Mouse (Mus musculus) T-helper 1 cell (primary cell): ENCODE data around the gene Adamts3.

Source experiments
- in situ Hi-C: fragments of 300-600 bp; cut with MboI, MseI; formaldehyde crosslinking; loops from one replicate; pipeline ENCODE4 v1.15.1; 2025; ENCODE audit warnings: high pct_unique_total_duplicates

The Adamts3 gene

DNA sequence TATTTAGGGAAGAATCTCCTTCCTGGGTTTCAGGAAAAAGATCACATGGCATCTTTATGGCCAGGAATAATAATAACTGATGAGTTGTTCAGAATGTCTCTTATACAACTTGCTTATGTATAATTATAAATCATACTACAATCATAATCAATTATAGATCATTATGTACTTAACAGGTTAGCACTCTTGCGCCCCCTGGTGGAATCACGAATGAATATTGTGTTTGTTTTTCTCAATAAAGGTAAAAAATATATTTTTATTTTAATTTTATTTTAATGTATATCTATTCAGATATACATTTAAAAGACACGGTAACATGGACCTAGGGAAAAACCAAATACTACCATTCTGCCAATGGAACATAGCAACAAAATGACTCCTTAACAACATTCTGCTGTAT lies 63.6 kb downstream of the Adamts3 start:
- in situ Hi-C loops = no loop called here

DNA sequence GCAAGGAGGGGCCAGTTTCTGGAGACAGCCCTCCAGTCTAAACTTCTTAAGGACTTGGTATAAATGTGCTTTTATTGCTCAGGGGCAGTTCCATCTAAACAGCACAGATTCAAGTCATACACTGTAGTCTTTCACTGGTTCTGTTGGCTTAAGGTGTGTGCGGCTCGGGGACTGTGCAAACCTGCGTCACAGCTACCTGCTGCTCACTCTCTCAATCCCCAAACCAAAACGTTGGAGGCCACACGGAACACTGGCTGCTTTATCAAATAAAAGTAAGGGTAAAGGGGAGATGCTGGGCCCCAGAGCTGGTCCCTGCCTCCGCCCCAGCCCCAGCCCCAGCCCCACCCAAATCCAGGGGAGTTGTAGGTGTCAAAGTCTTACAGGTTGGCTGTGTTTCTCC lies 66.5 kb downstream of the Adamts3 start:
- in situ Hi-C loops = no loop called here

DNA sequence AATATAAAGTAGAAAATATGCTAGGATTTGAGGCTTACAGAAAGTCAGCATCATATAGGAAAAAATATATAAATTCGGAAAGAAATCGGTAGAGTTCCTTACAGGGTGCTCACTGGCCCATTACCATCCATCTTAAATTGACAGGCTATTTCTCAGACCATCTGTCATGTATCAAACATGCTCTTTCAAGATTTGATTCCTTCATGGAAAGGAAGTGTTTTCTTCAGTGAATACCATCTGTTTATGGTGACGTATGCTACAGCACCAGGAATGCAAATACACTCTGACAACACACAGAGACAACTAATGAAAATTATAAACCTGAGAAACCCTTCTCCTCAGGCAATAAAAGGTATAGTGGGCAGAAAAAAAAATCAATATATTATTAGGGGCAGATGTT lies 68.6 kb downstream of the Adamts3 start:
- in situ Hi-C loops = no loop called here

DNA sequence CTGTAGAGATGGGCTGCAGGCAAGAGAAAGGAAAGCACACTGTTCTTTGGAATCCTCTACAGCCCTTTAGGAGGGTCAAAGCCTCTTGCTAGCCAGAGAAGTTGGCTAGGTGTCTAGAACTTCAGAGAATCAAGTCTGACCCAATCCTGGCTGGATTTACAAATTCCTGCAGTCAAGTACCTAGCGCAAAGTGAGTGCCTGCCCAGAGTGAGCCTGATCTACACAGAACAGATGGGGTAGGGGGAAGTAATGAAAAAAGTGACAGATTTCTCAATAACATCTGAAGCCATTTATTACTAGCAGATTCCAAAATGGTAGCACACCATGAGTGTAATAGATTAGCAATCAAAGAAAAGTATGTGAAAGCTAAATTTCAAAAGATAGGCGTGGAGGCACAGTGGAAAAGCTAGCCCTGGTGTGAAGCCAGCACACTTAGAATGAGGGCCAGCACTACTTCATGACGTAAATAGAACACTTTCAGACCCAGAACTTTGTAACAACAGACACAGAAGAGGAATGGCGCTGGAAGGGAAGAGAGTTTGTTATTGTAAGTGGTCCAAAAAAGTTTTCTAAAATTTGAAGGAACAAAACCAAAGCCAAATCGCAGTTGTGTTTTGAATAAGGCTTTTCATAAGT lies 82.8 kb downstream of the Adamts3 start:
- in situ Hi-C loops = no loop called here

DNA sequence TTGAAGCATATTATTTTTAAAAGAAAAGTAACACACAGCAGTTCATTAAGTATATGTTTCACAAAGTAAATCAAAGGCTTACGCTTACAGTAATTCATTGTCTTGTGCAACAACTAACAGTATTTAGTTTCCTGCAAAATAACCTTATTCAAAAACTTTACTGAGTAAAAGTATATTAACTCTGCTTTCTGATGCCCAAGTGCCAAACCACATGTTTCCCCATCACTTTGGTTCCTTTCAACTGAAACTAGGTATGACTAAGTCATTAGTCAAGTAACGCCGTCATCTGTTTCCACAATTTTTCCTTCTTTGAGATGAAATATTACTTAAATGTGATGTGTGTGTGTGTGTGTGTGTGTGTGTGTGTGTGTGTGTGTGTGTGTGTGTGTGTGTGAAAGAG lies 89.4 kb downstream of the Adamts3 start:
- in situ Hi-C loops = no loop called here

DNA sequence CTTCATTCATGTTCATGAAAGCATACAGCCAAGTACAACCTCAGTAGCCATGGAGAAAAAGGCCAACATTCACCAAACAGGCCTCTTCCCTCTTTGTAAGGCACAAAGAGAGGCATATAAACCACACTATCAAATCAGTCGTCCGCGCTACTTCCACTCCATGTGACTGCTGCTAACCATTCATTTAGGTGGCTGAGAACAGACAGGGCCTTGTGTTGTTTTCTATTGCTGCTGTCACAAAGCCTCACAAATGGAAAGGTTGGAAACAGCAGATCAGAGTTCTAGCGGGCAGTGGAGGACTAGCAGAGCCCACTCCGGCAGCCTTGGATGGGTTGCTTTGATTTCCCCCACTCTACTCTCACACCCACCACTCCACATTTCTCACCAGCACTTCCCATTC lies 98.5 kb downstream of the Adamts3 start:
- in situ Hi-C loops = no loop called here

DNA sequence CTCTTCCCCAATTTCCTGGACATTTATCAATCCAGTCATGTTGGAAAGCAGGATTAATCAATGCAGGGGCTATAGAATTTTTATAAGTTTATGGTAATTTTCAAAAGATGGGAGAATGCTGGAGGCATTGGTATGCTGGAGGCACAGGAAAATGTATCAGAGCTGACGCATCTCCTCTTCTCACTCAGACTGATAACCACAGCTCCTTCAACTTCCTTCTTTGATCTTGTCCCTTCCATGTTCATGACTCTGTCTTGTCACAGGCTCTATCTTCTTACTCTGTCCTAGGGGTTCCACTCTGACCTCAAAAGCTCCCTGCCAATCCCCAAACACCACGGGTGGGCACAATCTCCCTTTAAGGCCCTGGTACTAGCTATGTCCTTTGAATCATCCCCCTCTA lies 103.3 kb downstream of the Adamts3 start:
- in situ Hi-C loops = no loop called here

DNA sequence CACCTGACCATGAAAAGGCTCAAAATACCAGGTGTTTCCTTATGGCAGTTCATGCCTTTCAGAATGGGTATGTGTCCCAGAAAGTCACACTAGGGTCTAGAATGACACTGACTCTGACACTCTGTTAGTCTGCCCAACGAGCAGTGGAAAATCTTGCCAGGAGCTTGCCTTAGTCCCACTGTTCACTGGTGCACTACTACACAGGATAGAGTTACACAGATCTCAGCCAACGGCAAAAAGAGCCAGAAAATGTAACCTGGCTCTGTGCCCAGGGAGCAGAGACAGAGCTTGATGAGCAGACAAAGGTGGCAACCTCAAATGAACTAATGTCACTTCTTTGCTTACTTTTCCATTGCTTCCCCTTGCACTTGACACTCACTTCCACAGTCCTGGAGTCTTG lies 104.5 kb downstream of the Adamts3 start:
- in situ Hi-C loops = no loop called here

DNA sequence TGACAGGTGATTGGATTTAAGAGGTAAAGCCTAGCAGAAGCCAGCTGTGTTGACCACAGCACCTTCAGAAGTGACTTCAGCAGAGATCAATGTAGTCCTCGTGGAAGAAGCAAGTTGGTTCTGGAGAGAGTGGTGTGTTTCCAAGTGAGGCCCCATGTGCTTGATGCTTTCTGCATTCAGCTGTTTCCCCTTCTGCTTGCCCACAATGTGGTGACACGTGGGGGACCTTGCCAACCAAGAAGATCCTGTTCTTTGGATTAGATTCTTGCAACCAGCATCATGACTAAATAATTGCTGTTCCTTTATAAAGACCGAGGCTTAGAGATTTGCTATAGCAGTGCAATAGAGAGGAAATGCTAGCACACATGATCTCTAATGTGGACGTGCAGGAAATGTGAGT lies 105.7 kb downstream of the Adamts3 start:
- in situ Hi-C loops = no loop called here

DNA sequence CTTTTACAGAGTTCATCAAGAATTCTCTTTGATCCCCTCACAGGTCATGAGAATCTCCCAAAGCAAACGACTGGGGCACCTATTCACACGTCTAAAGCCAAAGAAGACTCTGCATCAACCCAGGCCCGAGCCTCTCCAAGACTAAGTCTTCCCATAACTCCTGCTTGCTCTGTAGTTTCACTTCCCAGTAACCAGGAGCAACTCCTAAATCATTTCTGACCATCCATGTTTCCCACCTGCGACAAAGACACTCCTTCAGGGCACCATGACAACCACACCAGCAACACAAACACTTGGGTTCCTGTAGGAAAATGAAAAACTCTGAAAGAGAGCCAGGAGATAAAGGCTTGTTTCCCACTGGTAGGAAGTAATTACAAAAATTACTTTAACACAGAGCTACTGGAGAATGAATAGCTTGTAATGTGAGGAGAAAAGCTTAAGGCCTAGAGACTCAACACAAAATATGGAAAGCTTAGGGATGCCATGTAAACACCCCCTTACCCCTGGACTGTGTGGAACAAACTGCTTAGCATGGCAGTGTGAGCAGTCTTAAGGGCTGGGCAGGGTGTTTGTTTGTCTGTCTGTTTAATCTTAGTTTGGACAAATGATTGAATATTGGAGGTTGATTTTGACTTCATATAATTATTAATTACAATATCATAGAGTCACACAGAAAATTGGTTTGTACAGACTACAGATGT lies 112.3 kb downstream of the Adamts3 start:
- in situ Hi-C loops = no loop called here

DNA sequence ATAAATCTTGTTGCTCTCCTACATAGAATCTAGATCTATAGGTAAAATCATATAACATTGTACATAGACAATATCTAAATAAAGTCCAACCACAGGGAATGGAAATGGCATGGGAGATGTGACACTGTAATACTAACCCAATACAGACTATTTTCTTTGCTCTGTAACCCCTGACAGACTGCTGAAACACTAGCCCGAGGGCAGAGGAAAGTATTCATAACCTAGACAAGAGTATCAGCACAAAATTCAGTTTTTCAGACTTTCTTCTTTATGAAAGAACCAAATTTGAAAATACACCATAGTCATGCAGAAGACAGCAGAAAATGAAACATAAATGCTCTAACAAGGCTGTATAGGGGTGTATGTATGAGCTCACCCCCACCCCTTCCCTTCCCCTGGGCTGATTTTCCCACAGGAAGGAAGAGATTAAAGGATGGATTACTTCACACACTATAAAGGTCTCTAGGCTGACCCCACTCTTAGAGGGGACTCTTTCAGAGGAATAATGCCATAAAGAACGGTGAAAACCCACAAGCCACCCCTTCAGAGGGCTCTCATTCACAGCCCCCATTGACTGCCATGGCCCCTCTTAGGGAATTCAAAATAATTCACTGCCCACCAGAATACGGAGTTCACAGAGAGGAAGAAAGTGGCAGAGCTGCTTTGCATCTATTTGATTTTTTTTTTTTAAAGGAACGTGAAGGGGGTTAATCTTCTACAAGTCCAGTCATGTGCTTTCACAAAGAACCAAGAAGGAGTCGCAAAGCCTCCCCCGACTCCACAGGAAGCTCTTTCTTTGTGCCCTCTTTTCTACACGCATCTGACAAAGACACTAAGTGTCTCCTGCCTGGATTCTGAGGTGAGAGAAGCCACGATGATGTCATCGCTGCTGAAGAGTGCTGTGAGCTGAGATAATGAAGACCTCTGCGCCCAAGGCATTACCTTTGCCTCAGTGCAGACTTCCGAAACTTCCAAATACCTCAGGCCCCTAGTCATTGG lies 119.6 kb downstream of the Adamts3 start:
- in situ Hi-C loops = no loop called here

DNA sequence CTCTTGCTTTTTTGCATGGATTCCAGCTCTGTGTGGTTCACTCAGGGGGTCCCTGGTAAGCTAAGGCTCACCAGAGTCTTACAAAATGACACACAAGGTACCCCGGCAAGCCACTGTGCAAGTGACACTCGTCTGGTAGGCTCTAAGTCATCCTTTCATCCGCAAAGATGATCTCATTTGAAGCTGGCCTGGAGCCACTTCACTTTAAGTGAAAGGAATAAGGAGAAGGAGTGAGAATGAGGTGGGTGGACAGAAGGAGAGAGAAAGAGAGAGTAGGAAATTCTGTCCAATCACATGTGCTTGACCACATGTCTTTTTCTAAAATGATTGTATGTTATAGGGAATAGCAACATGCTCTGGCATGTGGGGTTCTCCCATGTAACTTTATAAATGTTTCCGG lies 122.8 kb downstream of the Adamts3 start:
- in situ Hi-C loops = no loop called here

DNA sequence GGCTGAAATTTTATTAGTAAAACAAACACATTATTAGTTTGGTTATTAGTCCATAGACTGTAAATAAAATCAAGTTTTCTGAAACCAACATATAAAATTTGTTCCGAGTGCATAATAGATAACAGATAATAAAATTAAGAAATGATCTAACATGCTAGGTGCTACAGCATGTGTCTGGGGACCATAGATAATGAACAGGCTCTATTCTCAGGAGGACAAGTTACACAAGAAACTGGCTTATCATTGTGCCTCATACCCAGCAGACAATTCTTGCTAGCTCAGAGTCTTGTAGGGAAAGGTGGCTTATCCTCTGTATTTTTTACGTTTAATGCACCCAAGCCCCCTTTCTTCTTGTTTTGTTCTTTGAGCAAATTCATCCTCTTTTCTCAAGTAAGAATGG lies 131.3 kb downstream of the Adamts3 start:
- in situ Hi-C loops = no loop called here

DNA sequence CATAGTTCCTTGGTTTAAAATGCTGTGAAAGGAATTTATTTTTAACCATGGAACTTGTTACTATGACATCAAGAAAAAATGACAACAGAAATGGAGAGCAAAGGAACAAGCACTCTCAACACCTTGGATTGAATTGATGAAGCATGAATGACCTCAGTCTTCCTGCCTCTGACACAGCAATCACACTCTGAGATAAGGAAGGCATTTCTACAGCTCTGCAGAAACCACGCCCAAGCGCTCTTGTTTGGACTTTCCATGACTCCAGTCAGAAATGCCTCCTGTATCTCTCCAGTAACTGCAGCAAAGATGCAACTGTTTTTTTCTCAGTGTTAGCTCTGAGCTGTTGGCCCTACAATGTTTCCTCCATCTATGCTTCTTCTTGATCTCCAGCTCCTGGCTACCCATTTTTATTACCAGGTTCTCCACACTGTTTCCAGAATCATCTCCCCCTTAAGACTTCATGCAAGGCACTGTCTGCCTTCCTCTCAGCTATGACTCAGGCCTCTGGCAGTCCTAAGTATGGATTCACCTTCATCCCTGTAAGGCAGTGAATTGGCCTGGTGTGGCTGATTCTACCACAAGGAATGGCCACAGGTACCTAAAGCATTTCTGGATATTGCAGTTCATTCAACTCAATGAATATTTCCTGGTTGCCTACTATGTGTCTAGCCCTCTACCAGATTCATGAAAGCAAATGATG lies 134.8 kb downstream of the Adamts3 start:
- in situ Hi-C loops = no loop called here

DNA sequence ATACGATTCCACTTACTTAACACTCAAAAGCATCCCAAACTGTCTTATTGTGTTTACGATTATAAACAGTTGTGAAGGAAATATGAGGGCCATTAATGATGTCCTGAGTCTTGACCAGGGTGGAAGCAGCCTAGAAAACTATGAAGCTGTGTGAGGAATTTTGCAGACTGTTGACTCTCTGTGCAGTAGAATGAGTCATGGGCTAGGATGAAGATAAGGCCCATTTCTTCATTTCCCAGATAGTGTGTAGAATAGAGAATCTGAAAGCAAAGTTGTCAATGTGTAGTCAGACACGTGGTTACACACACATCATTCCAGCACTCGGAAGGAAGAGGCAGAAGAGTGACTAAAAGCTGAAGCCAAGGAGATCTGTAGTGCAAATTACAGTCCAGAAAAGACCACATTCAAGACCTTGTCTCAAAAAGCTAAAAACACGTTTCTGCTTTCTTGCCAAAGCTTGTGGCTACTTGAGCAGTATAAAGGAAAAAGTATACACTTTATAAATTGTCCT lies 135.9 kb downstream of the Adamts3 start:
- in situ Hi-C loops = no loop called here

DNA sequence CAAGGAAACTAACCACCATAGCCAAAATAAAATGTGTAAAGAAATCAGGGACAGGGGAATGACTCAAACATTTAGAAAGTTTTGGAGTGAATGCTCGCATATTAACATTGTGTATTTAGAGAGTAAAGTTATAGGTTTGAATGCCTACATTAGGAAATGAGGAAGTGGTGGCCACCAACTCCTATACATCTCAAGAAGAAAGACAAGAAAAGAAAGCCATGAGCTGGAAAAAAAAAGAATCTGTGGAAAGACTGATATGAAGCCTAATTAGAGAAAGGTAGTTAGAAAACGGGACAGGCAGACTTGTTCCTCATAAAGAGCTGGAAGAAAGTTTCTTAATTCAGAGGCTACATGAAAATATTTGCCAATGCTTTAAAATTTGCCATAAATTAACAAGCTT lies 138.0 kb downstream of the Adamts3 start:
- in situ Hi-C loops = no loop called here

DNA sequence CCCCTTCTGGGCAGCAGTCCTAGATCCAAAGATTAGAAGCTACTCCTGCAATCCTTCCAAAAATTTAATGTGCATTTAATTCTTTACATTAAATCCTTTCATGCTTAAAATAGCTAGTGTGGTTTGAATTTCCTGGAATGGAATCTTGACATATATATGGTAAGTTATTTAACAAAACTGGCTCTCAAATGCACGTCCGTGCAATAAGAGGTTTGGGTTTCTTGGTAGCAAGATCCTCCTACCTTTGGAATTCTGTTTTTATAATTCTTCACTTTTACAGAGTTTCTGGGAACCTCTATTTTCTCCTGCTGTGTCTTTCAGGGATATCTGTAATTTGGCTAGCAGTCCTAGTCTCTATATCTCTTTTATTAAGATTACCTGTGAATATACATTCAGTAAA lies 148.4 kb downstream of the Adamts3 start:
- in situ Hi-C loops = no loop called here

DNA sequence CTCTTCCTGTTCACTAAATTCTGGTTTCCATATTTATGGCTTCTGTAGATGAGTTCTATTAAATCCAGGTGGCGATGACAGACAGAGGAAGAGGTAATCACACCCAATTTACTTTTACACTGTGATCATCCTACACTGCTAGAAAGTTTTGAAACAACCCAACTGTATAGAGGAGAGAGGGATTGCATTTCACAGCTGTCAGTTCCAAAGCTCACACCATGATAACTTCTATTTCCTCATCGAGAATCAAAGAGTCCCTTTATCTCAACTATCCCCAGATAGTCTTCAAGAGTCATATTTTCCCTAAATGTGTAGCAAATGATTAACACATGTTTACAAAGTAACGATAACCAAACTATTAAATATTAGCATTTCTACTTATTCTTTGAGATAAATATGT lies 152.7 kb downstream of the Adamts3 start:
- in situ Hi-C loops = no loop called here

DNA sequence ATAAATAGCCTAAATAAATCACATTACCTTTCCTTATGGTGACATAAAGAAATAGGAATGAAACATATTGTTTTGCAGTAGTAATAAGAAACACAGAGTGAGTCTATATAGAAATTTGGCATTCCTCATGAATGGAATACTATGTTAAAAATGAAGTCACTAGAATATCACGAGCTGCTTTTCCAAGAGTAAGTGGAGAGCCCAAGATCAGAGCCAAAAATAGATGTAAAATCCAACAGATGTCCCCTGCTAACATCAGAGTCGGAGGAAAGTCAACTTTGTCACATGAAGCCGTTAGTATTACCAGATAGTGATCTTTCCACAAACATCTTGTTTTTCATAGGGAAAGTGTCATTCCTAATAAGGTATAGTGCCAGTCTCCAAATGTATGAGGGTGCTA lies 155.0 kb downstream of the Adamts3 start:
- in situ Hi-C loops = no loop called here

DNA sequence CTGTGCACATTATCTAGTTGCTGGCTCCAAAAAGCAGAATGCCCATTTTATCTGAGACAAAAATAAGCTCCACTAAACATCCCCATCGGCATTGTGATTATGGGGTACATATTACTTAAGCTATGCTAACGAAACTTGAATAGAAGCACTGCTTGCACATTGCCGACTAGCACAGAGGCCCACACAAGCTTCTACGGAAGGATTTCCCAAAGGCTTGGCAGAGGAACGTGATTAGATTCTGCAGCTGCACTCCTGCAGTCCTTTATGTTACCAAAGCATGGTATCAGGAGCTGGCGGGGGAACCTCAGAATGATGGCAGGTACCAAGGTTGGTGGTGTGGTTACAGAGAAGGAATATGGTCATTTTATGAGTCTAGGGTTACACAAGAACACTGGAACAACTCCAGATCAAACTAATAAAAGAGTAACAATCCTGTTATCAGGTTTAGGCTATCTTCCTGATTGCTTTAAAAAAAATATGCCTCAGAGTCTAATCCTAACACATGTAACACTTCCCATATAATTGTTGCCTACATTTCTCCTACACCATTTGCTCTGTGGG lies 155.6 kb downstream of the Adamts3 start:
- in situ Hi-C loops = no loop called here

DNA sequence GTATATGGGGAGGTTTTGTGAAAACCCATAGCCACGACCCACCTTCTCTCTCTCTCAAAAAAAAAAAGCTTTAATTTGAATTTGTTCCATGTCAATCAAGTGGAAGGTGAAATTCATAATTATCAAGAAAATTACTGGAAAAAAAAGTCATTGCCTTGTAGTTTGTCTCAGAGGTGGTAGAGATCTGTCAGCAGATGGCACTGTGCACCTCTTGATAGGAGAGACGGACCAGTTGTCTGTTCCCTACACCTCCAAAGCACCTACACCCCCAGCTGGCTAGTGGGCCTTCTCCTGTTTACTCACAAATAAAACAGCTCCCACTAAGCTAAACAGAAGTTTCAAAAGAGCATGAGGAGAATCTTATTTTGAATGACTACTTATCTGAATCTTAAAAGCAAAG lies 168.6 kb downstream of the Adamts3 start:
- in situ Hi-C loops = loop anchor here (5.0 to 10.0 kb wide), 2 partner anchors 83 to 480 kb away; no protein-coding TSS in a partner anchor
